Mouse (Mus musculus) CH12.LX (cell line): ENCODE data around the gene Calm4. TPM values are rescaled to one million over a fixed set of nuclear protein-coding genes. Genes with fewer than 3 reads are reported as not detected.

Source experiments
- DNase-seq: peaks from one replicate; pipeline ENCODE4 v3.0.0-alpha.2; 2013; ENCODE audit errors: extremely low read depth
- H3K27ac ChIP-seq: 2 replicates; pipeline ENCODE4 v1.5.1; 2012; ENCODE audit warnings: low read depth, mild to moderate bottlenecking, control low read depth, moderate library complexity; ENCODE audit not compliant: insufficient read depth
- H3K27me3 ChIP-seq: replicated peaks from 2 replicates; pipeline ENCODE3; 2012; ENCODE audit warnings: inconsistent platforms
- H3K36me3 ChIP-seq, 2 experiments: replicated peaks in 1 of 2; 2 replicates each; pipeline versions ENCODE3 to v1.6.1; 2012; ENCODE audit warnings: inconsistent platforms in 1 of 2, low read length in 1 of 2, mild to moderate bottlenecking in 1 of 2, mixed read lengths in 1 of 2, moderate library complexity in 1 of 2; ENCODE audit not compliant: control insufficient read depth in 1 of 2, insufficient read depth in 1 of 2
- H3K4me1 ChIP-seq, 2 experiments: 2 replicates each; pipeline ENCODE4 v1.6.1; 2012; ENCODE audit warnings: inconsistent platforms in 1 of 2, moderate library complexity in 1 of 2; ENCODE audit not compliant: insufficient read depth in 2 of 2, control insufficient read depth in 1 of 2
- H3K4me2 ChIP-seq: 2 replicates; pipeline ENCODE4 v1.6.1; 2012; ENCODE audit warnings: low read depth, mild to moderate bottlenecking, control low read depth; ENCODE audit not compliant: poor library complexity, insufficient read depth, severe bottlenecking
- H3K4me3 ChIP-seq, 3 experiments: fragments of 150-350 bp in 1 of 3; sonication (generic) in 1 of 3; replicated peaks in 1 of 3; 2 replicates each; pipeline versions ENCODE3 to v1.5.1; 2011 to 2012; ENCODE audit warnings: low read depth in 2 of 3, low read length in 2 of 3, mild to moderate bottlenecking in 2 of 3, moderate library complexity in 2 of 3, control low read depth in 1 of 3, improper control_type of control experiment in 1 of 3, inconsistent platforms in 1 of 3, mixed read lengths in 1 of 3; ENCODE audit not compliant: poor library complexity in 1 of 3
- H3K79me2 ChIP-seq: replicated peaks from 2 replicates; pipeline ENCODE4 v1.6.1; 2012; ENCODE audit warnings: mild to moderate bottlenecking, moderate library complexity; ENCODE audit not compliant: control insufficient read depth, poor library complexity, insufficient read depth, severe bottlenecking; ENCODE audit errors: extremely low read depth
- H3K9ac ChIP-seq: 2 replicates; pipeline ENCODE4 v1.6.1; 2012; ENCODE audit warnings: low read depth, mild to moderate bottlenecking, control low read depth, moderate library complexity; ENCODE audit not compliant: insufficient read depth
- H3K9me3 ChIP-seq: replicated peaks from 2 replicates; pipeline ENCODE3; 2012; ENCODE audit warnings: low read length, inconsistent platforms, mixed read lengths
- CHD1 ChIP-seq: IDR thresholded peaks from 2 replicates; pipeline ENCODE4 v1.6.1; 2012; ENCODE audit warnings: low read depth, low read length, improper control_type of control experiment, inconsistent platforms
- EP300 ChIP-seq: IDR thresholded peaks from 2 replicates; pipeline ENCODE4 v1.6.1; 2011; ENCODE audit warnings: low read length, improper control_type of control experiment
- ETS1 ChIP-seq: conservative IDR thresholded peaks from 2 replicates; pipeline ENCODE4 v1.6.1; 2012; ENCODE audit warnings: low read depth, mild to moderate bottlenecking, inconsistent platforms, low read length, improper control_type of control experiment, moderate library complexity
- HCFC1 ChIP-seq: IDR thresholded peaks from 2 replicates; pipeline ENCODE4 v1.6.1; 2012; ENCODE audit warnings: low read depth, mild to moderate bottlenecking, inconsistent platforms, low read length, improper control_type of control experiment
- IRF4 ChIP-seq: IDR thresholded peaks from 2 replicates; pipeline ENCODE4 v1.6.1; 2014; ENCODE audit warnings: low read depth, mild to moderate bottlenecking, inconsistent platforms, low read length, improper control_type of control experiment
- JUND ChIP-seq: conservative IDR thresholded peaks from 2 replicates; pipeline ENCODE4 v1.6.1; 2011; ENCODE audit warnings: low read depth, low read length, improper control_type of control experiment
- KAT2A ChIP-seq: IDR thresholded peaks from 2 replicates; pipeline ENCODE4 v1.6.1; 2012; ENCODE audit warnings: low read length, improper control_type of control experiment, inconsistent platforms; ENCODE audit not compliant: insufficient replicate concordance
- MAZ ChIP-seq: IDR thresholded peaks from 2 replicates; pipeline ENCODE4 v1.6.1; 2012; ENCODE audit warnings: low read depth, mild to moderate bottlenecking, inconsistent platforms, low read length, improper control_type of control experiment, moderate library complexity
- MXI1 ChIP-seq: IDR thresholded peaks from 2 replicates; pipeline ENCODE4 v1.6.1; 2011; ENCODE audit warnings: mild to moderate bottlenecking, low read depth, low read length, improper control_type of control experiment
- MYC ChIP-seq: IDR thresholded peaks from 2 replicates; pipeline ENCODE4 v1.6.1; 2011; ENCODE audit warnings: low read depth, mild to moderate bottlenecking, improper control_type of control experiment, low read length
- NELFE ChIP-seq: IDR thresholded peaks from 2 replicates; pipeline ENCODE4 v1.6.1; 2011; ENCODE audit warnings: low read depth, low read length, improper control_type of control experiment
- POLR2A ChIP-seq: IDR thresholded peaks from 2 replicates; pipeline ENCODE4 v1.6.1; 2011; ENCODE audit warnings: low read depth, mild to moderate bottlenecking, improper control_type of control experiment, low read length
- RAD21 ChIP-seq: IDR thresholded peaks from 2 replicates; pipeline ENCODE4 v1.6.1; 2011; ENCODE audit warnings: low read depth, mild to moderate bottlenecking, low read length, improper control_type of control experiment, moderate library complexity
- RCOR1 ChIP-seq: conservative IDR thresholded peaks from 2 replicates; pipeline ENCODE4 v1.6.1; 2012; ENCODE audit warnings: low read depth, mild to moderate bottlenecking, inconsistent platforms, low read length, improper control_type of control experiment
- SMC3 ChIP-seq: IDR thresholded peaks from 2 replicates; pipeline ENCODE4 v1.6.1; 2011; ENCODE audit warnings: low read depth, low read length, improper control_type of control experiment
- TBP ChIP-seq: conservative IDR thresholded peaks from 2 replicates; pipeline ENCODE4 v1.6.1; 2011; ENCODE audit warnings: low read depth, low read length, improper control_type of control experiment
- TCF12 ChIP-seq: IDR thresholded peaks from 2 replicates; pipeline ENCODE4 v1.6.1; 2014; ENCODE audit warnings: low read depth, mild to moderate bottlenecking, inconsistent platforms, low read length, improper control_type of control experiment
- ZNF384 ChIP-seq: IDR thresholded peaks from 2 replicates; pipeline ENCODE4 v1.6.1; 2012; ENCODE audit warnings: low read depth, low read length, improper control_type of control experiment, inconsistent platforms
- dilution Hi-C: fragments of 300-500 bp; cut with MboI; formaldehyde crosslinking; loops from 2 replicates; pipeline ENCODE4 v1.14.3; 2020; ENCODE audit warnings: low sequenced_read_pairs; ENCODE audit not compliant: extremely low pct_unique_long_range_greater_than_20kb, extremely low pct_ligation_motif_present
- in situ Hi-C: fragments of 300-500 bp; cut with MboI; formaldehyde crosslinking; loops from 3 replicates; pipeline ENCODE4 v1.14.3; 2019; ENCODE audit warnings: low sequenced_read_pairs, low pct_ligation_motif_present, low pct_unique_long_range_greater_than_20kb, mixed read lengths
- polyA plus RNA-seq: library from polyadenylated mRNA; unstranded; fragments of >175 nt; gene quantifications from 2 replicates; pipeline ENCODE4 v1.2.1, GENCODE M21; 2012; ENCODE audit warnings: low read depth; ENCODE audit not compliant: insufficient read length
- total RNA-seq, 2 experiments: library from RNA; depleted of rRNA; stranded (reverse); fragments of 300-350 nt in 1 of 2; fragments of >200 nt in 1 of 2; gene quantifications; 2 replicates each; pipeline ENCODE4 v1.2.3; 2012 to 2014

The Calm4 gene
- total and polyA plus RNA-seq, 3 experiments, result not detected

DNA sequence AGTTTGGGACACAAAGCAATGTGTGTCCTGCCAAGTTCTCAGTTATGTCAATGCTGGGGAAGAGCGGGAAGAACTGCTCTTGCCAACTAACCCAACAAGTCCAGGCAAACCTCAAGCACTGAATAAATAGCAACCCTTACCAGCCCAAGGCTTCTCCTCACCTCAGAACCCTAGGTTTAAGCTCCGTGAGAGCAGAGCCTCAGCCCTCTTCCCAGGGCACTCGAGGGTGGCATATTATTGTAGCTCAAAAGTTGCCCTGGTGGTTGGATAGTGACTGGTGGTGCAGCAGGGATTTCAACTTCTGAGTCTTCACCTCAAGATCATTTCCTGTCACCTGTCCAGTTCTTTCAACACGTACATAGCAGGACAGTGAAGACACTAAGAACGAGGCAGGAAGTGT, 6.0 kb upstream of the Calm4 start:
- TF ChIP-seq TBP (no peak), MYC (no peak), CHD1 (no peak), MAZ (no peak)
- dilution Hi-C loops (no loop called here), in situ Hi-C loops (no loop called here)
- no peak for DNase-seq
- H3K4me3 ChIP-seq, result no peak overlapping the region
- H3K4me1 ChIP-seq, result peaks cover 0 to 4% of the 10 kb centered on the region in 2 experiments; a peak in 1 of 4 replicates
- H3K79me2 ChIP-seq, result no peaks in the 10 kb centered on the region
- no peaks in the 10 kb centered on the region for H3K9me3 ChIP-seq
- no peak overlapping the region for H3K27ac ChIP-seq
- H3K36me3 ChIP-seq, result no peaks in the 10 kb centered on the region
- no peak overlapping the region for H3K9ac ChIP-seq
- H3K27me3 ChIP-seq, result no peaks in the 10 kb centered on the region
- no peak overlapping the region for H3K4me2 ChIP-seq

DNA sequence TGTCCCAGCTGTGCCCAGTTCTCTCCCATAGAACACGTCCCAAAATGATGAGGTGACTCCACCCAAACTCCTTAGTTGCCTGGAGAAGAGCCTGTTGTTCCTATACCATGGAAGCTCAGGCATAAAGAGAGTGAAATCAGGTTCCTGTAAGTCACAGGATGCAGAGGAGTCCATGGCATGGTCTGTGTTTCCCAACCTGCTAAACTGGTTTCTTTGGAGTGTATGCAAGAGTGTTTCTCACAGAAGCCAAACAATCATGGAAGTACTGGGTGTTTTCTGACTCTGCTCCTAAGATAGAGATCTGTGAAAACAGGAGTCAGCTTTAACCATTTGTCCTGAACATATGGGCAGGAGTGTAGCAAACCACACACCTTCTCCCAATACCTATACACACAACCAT, 5.6 kb upstream of the Calm4 start:
- TF ChIP-seq TBP, result no peak
- no peak for TF ChIP-seq RAD21
- TF ChIP-seq RCOR1, result no peak
- TF ChIP-seq HCFC1, result no peak
- TF ChIP-seq MYC, result no peak
- no peak for TF ChIP-seq ZNF384
- TF ChIP-seq CHD1, result no peak
- TF ChIP-seq EP300, result no peak
- TF ChIP-seq IRF4, result no peak
- no peak for TF ChIP-seq POLR2A
- no peak for TF ChIP-seq ETS1
- no peak for TF ChIP-seq MAZ
- no peak for TF ChIP-seq SMC3
- TF ChIP-seq JUND, result no peak
- no peak for TF ChIP-seq MXI1
- no peak for TF ChIP-seq TCF12
- TF ChIP-seq NELFE, result no peak
- no peak for TF ChIP-seq KAT2A
- no peaks in the 10 kb centered on the region for H3K9me3 ChIP-seq
- in situ Hi-C loops (no loop called here), dilution Hi-C loops (no loop called here)
- H3K9ac ChIP-seq, result no peak overlapping the region
- H3K4me2 ChIP-seq, result no peak overlapping the region
- H3K36me3 ChIP-seq, result no peaks in the 10 kb centered on the region
- no peak overlapping the region for H3K27ac ChIP-seq
- H3K79me2 ChIP-seq, result no peaks in the 10 kb centered on the region
- no peak for DNase-seq
- H3K4me3 ChIP-seq, result no peak overlapping the region
- H3K27me3 ChIP-seq, result no peaks in the 10 kb centered on the region
- H3K4me1 ChIP-seq, result peaks cover 0 to 4% of the 10 kb centered on the region in 2 experiments; a peak in 1 of 4 replicates
